Mouse (Mus musculus) ES-E14 (cell line): ENCODE measurements around the gene Pprc1.

Experiments used
- CHD2 ChIP-seq: IDR thresholded peaks from 2 replicates; pipeline ENCODE4 v1.6.1; 2014; ENCODE audit warnings: mild to moderate bottlenecking, low read depth, low read length, inconsistent platforms
- HCFC1 ChIP-seq: IDR thresholded peaks from 2 replicates; pipeline ENCODE4 v1.6.1; 2012; ENCODE audit warnings: low read length, inconsistent platforms, borderline replicate concordance; ENCODE audit not compliant: insufficient read depth
- MAFK ChIP-seq: IDR thresholded peaks from 2 replicates; pipeline ENCODE4 v1.6.1; 2014; ENCODE audit warnings: mild to moderate bottlenecking, low read depth, low read length, inconsistent platforms; ENCODE audit not compliant: insufficient read depth
- ZNF384 ChIP-seq: IDR thresholded peaks from 2 replicates; pipeline ENCODE4 v1.6.1; 2012; ENCODE audit warnings: low read depth, low read length, inconsistent platforms

DNA sequence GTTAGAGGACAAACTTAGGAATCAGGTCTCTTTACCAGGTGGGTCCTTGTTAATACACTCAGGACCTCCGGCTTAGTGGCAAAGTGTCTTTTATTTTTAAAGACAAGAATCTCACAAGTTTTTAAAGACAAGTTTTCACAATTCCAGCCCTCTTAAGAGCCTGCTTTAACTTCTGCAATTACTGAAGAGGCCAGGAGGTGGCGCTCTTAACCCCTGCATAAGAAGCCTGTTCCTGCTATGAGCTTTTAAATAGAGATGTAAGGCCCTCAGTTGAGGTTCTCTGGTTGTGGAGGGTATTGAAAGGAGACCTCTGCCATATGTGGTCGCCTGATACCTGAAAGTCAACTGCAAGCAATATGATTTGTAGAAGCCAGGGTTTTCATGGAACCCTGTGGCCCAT is 41.7 kb downstream of the Pprc1 start:
- TF ChIP-seq ZNF384, result no peak
- TF ChIP-seq MAFK, result no peak
- no peak for TF ChIP-seq HCFC1
- TF ChIP-seq CHD2, result no peak
